ENCODE assay signal across 8 mouse cellular contexts in the genomic region with DNA sequence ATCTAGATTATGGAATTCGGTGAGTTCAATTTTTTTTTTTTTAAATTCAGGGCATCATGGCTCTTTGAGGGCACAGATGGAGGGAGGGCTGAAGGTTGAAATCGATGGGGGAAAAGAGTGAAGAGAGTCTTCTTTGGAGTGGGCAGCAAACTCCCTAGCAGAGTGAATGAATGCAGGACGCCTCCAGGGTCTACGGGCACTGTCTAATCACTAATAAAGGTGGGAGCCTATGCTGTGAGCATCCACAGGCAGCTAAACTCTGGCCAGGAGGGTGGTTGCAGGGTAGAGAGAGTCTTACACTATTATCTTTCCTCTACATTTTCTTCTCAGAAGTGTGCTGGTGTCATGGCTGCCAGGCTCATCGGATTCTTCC. TPM values are rescaled to one million over a fixed set of nuclear protein-coding genes. Genes with fewer than 3 reads are reported as not detected.
DNase-seq lines count a peak whose midpoint lies in the region; ATAC-seq and TF ChIP-seq lines count a peak whose summit lies in the region.

No protein-coding gene starts in this region.

- WGBS in kidney, adult 2 months, result 23% methylated on average over 5 of the region's 5 CpGs
- WGBS in hindbrain, embryonic 12.5 days, result 40% methylated on average over 5 of the region's 5 CpGs
- WGBS in midbrain, embryonic 12.5 days, result 46% methylated on average over 5 of the region's 5 CpGs

- no peak for TF ChIP-seq CTCF in kidney, adult 2 months (conservative IDR thresholded peaks at IDR 0.05; ENCODE audit: insufficient read depth, insufficient read length, low read depth, low read length)

- H3K4me1 ChIP-seq in kidney, adult 2 months (ENCODE audit: control insufficient read depth, insufficient read depth, low read length), result peaks cover 4% of the 10 kb centered on the region; the same call in 1 of the 2 replicates
- H3K4me1 ChIP-seq in hindbrain, embryonic 12.5 days, result peaks cover 5% of the 10 kb centered on the region
- peaks cover 8% of the 10 kb centered on the region for H3K4me1 ChIP-seq in midbrain, embryonic 12.5 days

- no peaks in the 10 kb centered on the region for H3K27me3 ChIP-seq in kidney, adult 2 months (replicated peaks; ENCODE audit: control insufficient read depth, insufficient read depth, low read length)
- no peaks in the 10 kb centered on the region for H3K27me3 ChIP-seq in hindbrain, embryonic 12.5 days
- H3K27me3 ChIP-seq in midbrain, embryonic 12.5 days, result no peaks in the 10 kb centered on the region

- DNase-seq in kidney, adult 2 months, result no peak
- DNase-seq in kidney, postnatal 14 days, result no peak
- DNase-seq in adipocyte (ENCODE audit: low spot score), result peak; percentile 29
- DNase-seq in gastrocnemius, postnatal 25 days, result no peak
- DNase-seq in urinary bladder, postnatal 14 days (ENCODE audit: low spot score), result no peak
- no peak for DNase-seq in ovary, postnatal 10 days (ENCODE audit: low spot score)

- no peaks in the 10 kb centered on the region for H3K9me3 ChIP-seq in hindbrain, embryonic 12.5 days (replicated peaks)
- H3K9me3 ChIP-seq in midbrain, embryonic 12.5 days, result no peaks in the 10 kb centered on the region

- no peak for TF ChIP-seq POLR2A in kidney, adult 2 months (IDR thresholded peaks at IDR 0.05; ENCODE audit: low read depth, low read length)

- H3K36me3 ChIP-seq in kidney, adult 2 months (ENCODE audit: control insufficient read depth, insufficient read depth, low read length), result no peaks in the 10 kb centered on the region; the same call in 1 of the 2 replicates
- peaks cover 40% of the 10 kb centered on the region for H3K36me3 ChIP-seq in hindbrain, embryonic 12.5 days
- H3K36me3 ChIP-seq in midbrain, embryonic 12.5 days, result peaks cover 36% of the 10 kb centered on the region

- peak overlapping the region; percentile 75 for H3K4me2 ChIP-seq in hindbrain, embryonic 12.5 days (replicated peaks)
- H3K4me2 ChIP-seq in midbrain, embryonic 12.5 days (replicated peaks), result peak overlapping the region; percentile 67

- ATAC-seq in hindbrain, embryonic 12.5 days (ENCODE audit: low FRiP score), result peak; percentile 49; the same call in 1 of the 2 replicates
- ATAC-seq in midbrain, embryonic 12.5 days (ENCODE audit: low FRiP score, low read depth), result no peak

- H3K9ac ChIP-seq in hindbrain, embryonic 12.5 days, result peak overlapping the region; percentile 55
- peak overlapping the region; percentile 58 for H3K9ac ChIP-seq in midbrain, embryonic 12.5 days (replicated peaks)

- H3K27ac ChIP-seq in kidney, adult 2 months (ENCODE audit: insufficient read depth, low read depth, low read length), result peak overlapping the region; percentile 82; the same call in 1 of the 2 replicates
- H3K27ac ChIP-seq in hindbrain, embryonic 12.5 days, result no peak overlapping the region
- H3K27ac ChIP-seq in midbrain, embryonic 12.5 days (replicated peaks), result no peak overlapping the region

- peak overlapping the region; percentile 83 for H3K4me3 ChIP-seq in kidney, adult 2 months (ENCODE audit: insufficient read depth, low read depth, low read length)
- peak overlapping the region; percentile 56 for H3K4me3 ChIP-seq in hindbrain, embryonic 12.5 days
- peak overlapping the region; percentile 56 for H3K4me3 ChIP-seq in midbrain, embryonic 12.5 days

RNA-seq across cellular contexts. Expression of a gene that starts 0.4 kb away (rescaled TPM):
- 61.6 and 65.3 TPM in 2 replicates for polyA plus RNA-seq in kidney, adult 2 months (2012; rRNA removed)
- polyA plus RNA-seq in hindbrain, embryonic 12.5 days (2016; fragmentation: Nextera tagmentation; extraction: Ambion mirVana), result 50.3 and 51.3 TPM in 2 replicates
- 42.4 and 45.8 TPM in 2 replicates for polyA plus RNA-seq in midbrain, embryonic 12.5 days (2016; fragmentation: Nextera tagmentation; extraction: Ambion mirVana)
- 10 to 100 TPM; 14.6 to 23.6 TPM for total RNA-seq in gastrocnemius, postnatal 25 days (2021)

RNA-seq across cellular contexts. Expression of a gene that starts 11.9 kb away (rescaled TPM):
- 5.0 and 7.9 TPM in 2 replicates for polyA plus RNA-seq in kidney, adult 2 months (2012; rRNA removed)
- polyA plus RNA-seq in hindbrain, embryonic 12.5 days (2016; fragmentation: Nextera tagmentation; extraction: Ambion mirVana), result 64.5 and 71.3 TPM in 2 replicates
- 105 and 107 TPM in 2 replicates for polyA plus RNA-seq in midbrain, embryonic 12.5 days (2016; fragmentation: Nextera tagmentation; extraction: Ambion mirVana)
- total RNA-seq in gastrocnemius, postnatal 25 days (2021), result 10 to 100 TPM; 11.0 to 11.8 TPM

RNA-seq across cellular contexts. Expression of a gene that starts 20.2 kb away (rescaled TPM):
- 18.3 and 18.4 TPM in 2 replicates for polyA plus RNA-seq in kidney, adult 2 months (2012; rRNA removed)
- polyA plus RNA-seq in hindbrain, embryonic 12.5 days (2016; fragmentation: Nextera tagmentation; extraction: Ambion mirVana), result 33.4 and 34.2 TPM in 2 replicates
- polyA plus RNA-seq in midbrain, embryonic 12.5 days (2016; fragmentation: Nextera tagmentation; extraction: Ambion mirVana), result 29.5 and 30.3 TPM in 2 replicates
- 10 to 100 TPM; 13.4 to 16.4 TPM for total RNA-seq in gastrocnemius, postnatal 25 days (2021)

RNA-seq across cellular contexts. Expression of a gene that starts 23.8 kb away (rescaled TPM):
- 257 and 283 TPM in 2 replicates for polyA plus RNA-seq in kidney, adult 2 months (2012; rRNA removed)
- polyA plus RNA-seq in hindbrain, embryonic 12.5 days (2016; fragmentation: Nextera tagmentation; extraction: Ambion mirVana), result 174 and 175 TPM in 2 replicates
- 183 and 185 TPM in 2 replicates for polyA plus RNA-seq in midbrain, embryonic 12.5 days (2016; fragmentation: Nextera tagmentation; extraction: Ambion mirVana)
- total RNA-seq in gastrocnemius, postnatal 25 days (2021), result 10 to 100 TPM; 42.2 to 47.6 TPM

RNA-seq across cellular contexts. Expression of a gene that starts 25.7 kb away (rescaled TPM):
- 45.9 and 53.8 TPM in 2 replicates for polyA plus RNA-seq in kidney, adult 2 months (2012; rRNA removed)
- 1.5 and 1.6 TPM in 2 replicates for polyA plus RNA-seq in hindbrain, embryonic 12.5 days (2016; fragmentation: Nextera tagmentation; extraction: Ambion mirVana)
- 3.8 and 5.2 TPM in 2 replicates for polyA plus RNA-seq in midbrain, embryonic 12.5 days (2016; fragmentation: Nextera tagmentation; extraction: Ambion mirVana)
- under 1 TPM; 0.38 to 0.51 TPM for total RNA-seq in gastrocnemius, postnatal 25 days (2021)
